ENCODE assay signal across 20 mouse cellular contexts in genomic region chr10:111119756-111120155, GRCm38 (mm10). TPM values are rescaled to one million over a fixed set of nuclear protein-coding genes. Genes with fewer than 3 reads are reported as not detected.
A peak's percentile ranks its signal among the peaks of the same experiment; 100 is the strongest.
DNase-seq lines count a peak whose midpoint lies in the region; ATAC-seq and TF ChIP-seq lines count a peak whose summit lies in the region.
"Had no signal": no experiment of that assay in that cellular context is flagged by ENCODE, and none has a peak within 500 bp of the region (broad histone marks: within the 10 kb centered on the region; RNA-seq: fewer than 3 reads in every experiment).

No protein-coding gene starts in this region.

- peaks cover 27% of the 10 kb centered on the region for H3K4me1 ChIP-seq in liver, embryonic 12.5 days
- H3K4me1 ChIP-seq in liver, embryonic 11.5 days (replicated peaks; ENCODE audit: control insufficient read depth, insufficient read depth, low read length): peaks cover 7% of the 10 kb centered on the region; the same call in 1 of the 2 replicates
- peaks cover 3% of the 10 kb centered on the region; the same call in 1 of the 2 replicates for H3K4me1 ChIP-seq in bone marrow, adult 2 months (ENCODE audit: control insufficient read depth, insufficient read depth, low read length)
- H3K4me1 ChIP-seq in brown adipose tissue, adult 24 weeks (ENCODE audit: control insufficient read depth, insufficient read depth, insufficient read length, low read length): no peaks in the 10 kb centered on the region
- H3K4me1 ChIP-seq: limb, embryonic 15.5 days had no signal

- no peaks in the 10 kb centered on the region for H3K27me3 ChIP-seq in liver, embryonic 12.5 days (replicated peaks)
- H3K27me3 ChIP-seq in liver, embryonic 11.5 days (replicated peaks; ENCODE audit: control insufficient read depth, insufficient read depth, low read length): no peaks in the 10 kb centered on the region
- H3K27me3 ChIP-seq: heart, embryonic 12.5 days; hindbrain, embryonic 12.5 days; limb, embryonic 15.5 days; Patski had no signal

- peak overlapping the region; percentile 57 for H3K27ac ChIP-seq in liver, embryonic 12.5 days
- H3K27ac ChIP-seq in liver, embryonic 11.5 days (ENCODE audit: low read depth, low read length): no peak overlapping the region
- H3K27ac ChIP-seq in bone marrow, adult 2 months (ENCODE audit: control insufficient read depth, insufficient read depth, low read depth, low read length, poor library complexity): peak overlapping the region; percentile 79; the same call in 1 of the 2 replicates
- peak overlapping the region; percentile 4 for H3K27ac ChIP-seq in brown adipose tissue, adult 24 weeks (replicated peaks; ENCODE audit: low read depth, low read length)
- peak overlapping the region; percentile 99 for H3K27ac ChIP-seq in macrophage
- H3K27ac ChIP-seq: hindbrain, embryonic 12.5 days; limb, embryonic 15.5 days; midbrain, embryonic 10.5 days had no signal

- DNase-seq in liver, embryonic 11.5 days (ENCODE audit: low spot score): no peak
- no peak for DNase-seq in adrenal gland, postnatal 10 days
- DNase-seq: adrenal gland, adult 8-10 months; cerebellum, adult 18-20 months; cerebellum, postnatal 25 days; embryo, embryonic 11 days; heart, postnatal 14 days; lung, postnatal 14 days; right cerebral cortex, postnatal 4 days had no signal

- ATAC-seq in liver, embryonic 12.5 days: no peak
- ATAC-seq in liver, embryonic 11.5 days (replicated peaks; ENCODE audit: low FRiP score): no peak
- no peak for ATAC-seq in erythroblast, adult 5-6 weeks (replicated peaks; ENCODE audit: low FRiP score, poor library complexity, severe bottlenecking)
- ATAC-seq: forebrain, embryonic 16.5 days; Patski had no signal

- H3K9me3 ChIP-seq in liver, embryonic 12.5 days (replicated peaks): no peaks in the 10 kb centered on the region
- no peaks in the 10 kb centered on the region for H3K9me3 ChIP-seq in liver, embryonic 11.5 days (ENCODE audit: control insufficient read depth, low read length)
- H3K9me3 ChIP-seq: heart, embryonic 12.5 days; hindbrain, embryonic 12.5 days; limb, embryonic 15.5 days; midbrain, embryonic 10.5 days had no signal

- TF ChIP-seq POLR2A in bone marrow, adult 2 months (IDR thresholded peaks at IDR 0.05; ENCODE audit: borderline replicate concordance, control insufficient read depth, low read depth, low read length): no peak

- H3K9ac ChIP-seq in liver, embryonic 12.5 days: no peak overlapping the region
- H3K9ac ChIP-seq in liver, embryonic 11.5 days (ENCODE audit: low read depth, low read length): no peak overlapping the region
- H3K9ac ChIP-seq: heart, embryonic 12.5 days; hindbrain, embryonic 12.5 days; limb, embryonic 15.5 days had no signal

- H3K79me2 ChIP-seq in macrophage (ENCODE audit: inconsistent target): peaks cover 56% of the 10 kb centered on the region

- H3K4me2 ChIP-seq in liver, embryonic 12.5 days: peak overlapping the region; percentile 19; the same call in 1 of the 2 replicates
- no peak overlapping the region for H3K4me2 ChIP-seq in liver, embryonic 11.5 days
- H3K4me2 ChIP-seq: heart, embryonic 12.5 days; hindbrain, embryonic 12.5 days; limb, embryonic 15.5 days had no signal

- no peak for TF ChIP-seq CTCF in bone marrow, adult 2 months (IDR thresholded peaks at IDR 0.05; ENCODE audit: control insufficient read depth, insufficient read depth, low read length)

- H3K4me3 ChIP-seq in liver, embryonic 12.5 days: no peak overlapping the region
- no peak overlapping the region for H3K4me3 ChIP-seq in liver, embryonic 11.5 days (ENCODE audit: low read depth, low read length)
- no peak overlapping the region for H3K4me3 ChIP-seq in bone marrow, adult 2 months (replicated peaks; ENCODE audit: control insufficient read depth, low read depth, low read length)
- no peak overlapping the region for H3K4me3 ChIP-seq in brown adipose tissue, adult 24 weeks (ENCODE audit: insufficient read depth, low read depth, low read length)
- no peak overlapping the region for H3K4me3 ChIP-seq in macrophage (ENCODE audit: inconsistent target)
- H3K4me3 ChIP-seq: heart, embryonic 12.5 days; hindbrain, embryonic 12.5 days; limb, embryonic 15.5 days; midbrain, embryonic 10.5 days had no signal

- no peaks in the 10 kb centered on the region for H3K36me3 ChIP-seq in liver, embryonic 12.5 days
- H3K36me3 ChIP-seq in liver, embryonic 11.5 days (ENCODE audit: control insufficient read depth, insufficient read depth, low read length): no peaks in the 10 kb centered on the region
- no peaks in the 10 kb centered on the region for H3K36me3 ChIP-seq in macrophage (ENCODE audit: inconsistent target)
- H3K36me3 ChIP-seq: heart, embryonic 12.5 days; hindbrain, embryonic 12.5 days; limb, embryonic 15.5 days; midbrain, embryonic 10.5 days had no signal

RNA-seq across cellular contexts. Expression of gene Osbpl8, which starts 44.8 kb away (rescaled TPM):
- polyA plus RNA-seq in liver, embryonic 12.5 days (2016; fragmentation: Nextera tagmentation; extraction: Ambion mirVana): 11.4 and 12.1 TPM in 2 replicates
- polyA plus RNA-seq in liver, embryonic 11.5 days (2014; fragmentation: Nextera tagmentation; extraction: Ambion mirVana): 10.9 and 11.2 TPM in 2 replicates
- 15.3 and 25.0 TPM in 2 replicates for polyA plus RNA-seq in bone marrow, adult 2 months (2011; ENCODE audit: insufficient read depth, insufficient read length, low replicate concordance, missing spikeins)
- 7.5 and 11.5 TPM in 2 replicates for polyA plus RNA-seq in brown adipose tissue, adult 24 weeks (2012; ENCODE audit: insufficient read depth, insufficient read length, missing spikeins)
- total RNA-seq in macrophage (2018; cell fraction: chromatin; rRNA removed): 1,000 to 10,000 TPM in 13 of 26 experiments, 100 to 1,000 TPM in 13; 377 to 2,472 (median 952) TPM
- 100 to 1,000 TPM; 337 to 883 (median 545) TPM for total RNA-seq in macrophage (2018; cell fraction: cytosol; rRNA removed)
- 1,000 to 10,000 TPM in 9 of 26 experiments, 100 to 1,000 TPM in 17; 456 to 1,463 (median 788) TPM for total RNA-seq in macrophage (2018; cell fraction: nucleus; rRNA removed)
- 244 to 329 TPM (median 315 TPM) in 3 replicates for polyA plus RNA-seq in macrophage (2018)
- 221 and 254 TPM in 2 replicates for total RNA-seq in erythroblast, adult 5-6 weeks (2015; ENCODE audit: low replicate concordance)
- 372 and 402 TPM in 2 replicates for total RNA-seq in erythroblast, adult 5-6 weeks (2017; ENCODE audit: low replicate concordance)
- total RNA-seq in adrenal gland, postnatal 10 days (2021): 10 to 100 TPM; 27.1 to 31.0 TPM
